Mouse (Mus musculus) hindbrain, postnatal 0 days (tissue): ENCODE measurements around the gene Ces2a. TPM values are rescaled to one million over a fixed set of nuclear protein-coding genes. Genes with fewer than 3 reads are reported as not detected.

Experiments used
- ATAC-seq: fragments of 200-750 bp; cut with Nextera tagmentation; 2 replicates; pipeline ENCODE4 v1.8.0; 2017; ENCODE audit warnings: mild to moderate bottlenecking, moderate TSS enrichment, moderate library complexity
- DNase-seq: peaks from one replicate; pipeline ENCODE4 v3.0.0-alpha.2; 2015; ENCODE audit warnings: low spot score
- H3K27ac ChIP-seq: fragments of 300-500 bp; sonication (generic); 2 replicates; pipeline ENCODE4 v1.5.1; 2014; ENCODE audit warnings: mild to moderate bottlenecking
- H3K27me3 ChIP-seq: fragments of 300-500 bp; sonication (generic); 2 replicates; pipeline ENCODE4 v1.6.1; 2014; ENCODE audit warnings: low read length, mixed read lengths; ENCODE audit not compliant: insufficient read depth
- H3K36me3 ChIP-seq: fragments of 300-500 bp; sonication (generic); 2 replicates; pipeline ENCODE4 v1.6.1; 2014; ENCODE audit warnings: low read length, mixed read lengths; ENCODE audit not compliant: insufficient read depth
- H3K4me1 ChIP-seq: fragments of 300-500 bp; sonication (generic); 2 replicates; pipeline ENCODE4 v1.6.1; 2014; ENCODE audit warnings: antibody characterized with exemption, low read length, mixed read lengths; ENCODE audit not compliant: insufficient read depth
- H3K4me2 ChIP-seq: fragments of 300-500 bp; sonication (generic); 2 replicates; pipeline ENCODE4 v1.6.1; 2014; ENCODE audit warnings: low read depth, mild to moderate bottlenecking, low read length, moderate library complexity, mixed read lengths
- H3K4me3 ChIP-seq: fragments of 300-500 bp; sonication (generic); 2 replicates; pipeline ENCODE4 v1.5.1; 2014; ENCODE audit warnings: low read length
- H3K9ac ChIP-seq: fragments of 300-500 bp; sonication (generic); replicated peaks from 2 replicates; pipeline ENCODE4 v1.6.1; 2014; ENCODE audit warnings: mild to moderate bottlenecking, low read length, moderate library complexity, mixed read lengths
- H3K9me3 ChIP-seq: fragments of 300-500 bp; sonication (generic); 2 replicates; pipeline ENCODE4 v1.6.1; 2016; ENCODE audit warnings: low read length, mixed read lengths
- CTCF ChIP-seq: IDR thresholded peaks from 2 replicates; pipeline ENCODE4 v1.5.1; 2016; ENCODE audit warnings: antibody characterized with exemption, control low read depth, low read depth
- WGBS: fragments of 180-500 bp; shearing (Covaris S2); extraction: QIAGEN DNeasy Blood & Tissue Kit; methylation state at CpG from one replicate; pipeline ENCODE4 v1.1.7; 2014; 5-methylcytosine and 5-hydroxymethylcytosine counted together
- polyA plus RNA-seq: library from polyadenylated mRNA; unstranded; fragments of >200 nt; fragmentation: Nextera tagmentation; extraction: Ambion mirVana; gene quantifications from 2 replicates; pipeline ENCODE4 v1.2.1, GENCODE M21; 2015
- total RNA-seq: library from RNA; depleted of rRNA; stranded (reverse); fragments of >200 nt; gene quantifications from 2 replicates; pipeline ENCODE4 v1.2.3, GENCODE M21; 2014

Gene Ces2a
- total and polyA plus RNA-seq, 2 experiments from 2014 or later, result not detected

DNA sequence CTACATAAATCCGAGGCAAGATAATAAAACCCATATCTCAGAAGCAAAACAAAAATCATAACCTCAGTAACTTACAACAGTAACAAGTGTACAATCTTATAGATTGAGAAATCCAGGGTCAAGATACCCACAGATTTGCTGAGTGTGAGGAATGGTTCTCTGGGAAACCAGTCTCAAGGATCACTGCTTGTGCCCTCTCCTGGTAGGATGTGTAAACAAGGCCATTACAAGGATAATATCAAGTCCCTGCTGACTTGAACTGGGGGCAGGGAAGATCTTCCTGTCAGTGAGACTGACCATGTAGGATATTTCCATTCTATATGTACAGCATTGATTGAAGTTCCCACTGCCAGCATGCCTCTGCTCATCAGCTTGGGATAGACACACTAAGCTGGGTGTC, 8.2 kb downstream of the Ces2a start:
- H3K4me3 ChIP-seq, result no peak overlapping the region
- H3K4me1 ChIP-seq, result no peaks in the 10 kb centered on the region
- H3K9ac ChIP-seq, result no peak overlapping the region
- no peaks in the 10 kb centered on the region for H3K27me3 ChIP-seq
- no peak for TF ChIP-seq CTCF
- H3K4me2 ChIP-seq, result no peak overlapping the region
- H3K27ac ChIP-seq, result no peak overlapping the region
- WGBS, result 87% methylated on average over 1 of the region's 1 CpGs
- DNase-seq (no peak), ATAC-seq (no peak)
- H3K9me3 ChIP-seq, result no peaks in the 10 kb centered on the region
- H3K36me3 ChIP-seq, result no peaks in the 10 kb centered on the region

DNA sequence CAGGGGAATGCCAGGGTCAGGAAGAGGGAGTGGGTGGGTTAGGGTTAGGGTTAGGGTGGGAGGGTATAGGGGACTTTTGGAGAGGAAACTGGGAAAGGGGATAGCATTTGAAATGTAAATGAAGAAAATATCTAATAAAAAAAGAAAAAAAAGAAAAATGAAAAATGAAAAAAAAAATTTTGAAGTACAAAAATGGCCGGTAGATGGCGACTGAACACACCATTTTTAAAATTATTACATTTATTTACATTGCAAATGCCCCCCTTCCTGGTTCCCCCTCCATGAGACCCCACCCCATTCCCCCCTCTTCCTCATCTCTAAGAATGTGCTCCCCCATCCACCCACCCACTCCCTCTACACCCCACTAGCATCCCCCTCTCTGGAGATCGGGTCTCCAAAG, 9.6 kb downstream of the Ces2a start:
- no peak overlapping the region for H3K4me2 ChIP-seq
- WGBS, result 78% methylated on average over 3 of the region's 3 CpGs
- DNase-seq (no peak), ATAC-seq (no peak)
- no peaks in the 10 kb centered on the region for H3K9me3 ChIP-seq
- H3K27ac ChIP-seq, result no peak overlapping the region
- no peaks in the 10 kb centered on the region for H3K4me1 ChIP-seq
- H3K36me3 ChIP-seq, result no peaks in the 10 kb centered on the region
- H3K9ac ChIP-seq, result no peak overlapping the region
- no peak for TF ChIP-seq CTCF
- no peak overlapping the region for H3K4me3 ChIP-seq
- H3K27me3 ChIP-seq, result no peaks in the 10 kb centered on the region

GRCm38 (mm10) chr8:104752818-104753217, 19.0 kb downstream of the Ces2a start:
- WGBS, result 75% methylated on average over 1 of the region's 1 CpGs
- no peak overlapping the region for H3K27ac ChIP-seq
- ATAC-seq (no peak), DNase-seq (no peak)
- no peaks in the 10 kb centered on the region for H3K27me3 ChIP-seq
- no peaks in the 10 kb centered on the region; the same call in 1 of the 2 replicates for H3K9me3 ChIP-seq
- no peak overlapping the region for H3K4me2 ChIP-seq
- H3K4me1 ChIP-seq, result no peaks in the 10 kb centered on the region
- no peaks in the 10 kb centered on the region for H3K36me3 ChIP-seq
- H3K4me3 ChIP-seq, result no peak overlapping the region
- TF ChIP-seq CTCF, result no peak
- H3K9ac ChIP-seq, result no peak overlapping the region

DNA sequence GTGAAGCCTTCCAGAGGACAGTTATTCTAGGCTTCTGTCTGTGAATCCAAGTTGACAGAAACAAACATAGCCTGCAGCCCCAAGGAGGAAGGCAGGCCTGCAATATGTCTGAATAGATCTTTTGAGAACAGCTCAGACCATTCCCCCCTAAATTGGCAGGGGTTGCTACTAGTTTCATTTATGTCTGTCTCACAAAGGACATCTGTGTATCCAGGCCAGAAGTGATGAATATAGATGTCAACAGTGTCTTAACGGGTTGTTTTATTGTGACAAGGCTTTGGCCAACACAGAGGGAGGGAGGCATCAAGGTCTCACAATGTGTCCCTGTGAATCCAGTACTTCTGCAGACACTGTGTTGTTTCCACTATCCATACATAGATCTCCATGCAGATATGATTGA, 23.8 kb downstream of the Ces2a start:
- peak; percentile 14 for DNase-seq
- peaks cover 8% of the 10 kb centered on the region; the same call in 1 of the 2 replicates for H3K4me1 ChIP-seq
- H3K4me3 ChIP-seq, result no peak overlapping the region
- WGBS, result 54% methylated on average over 1 of the region's 1 CpGs
- H3K9ac ChIP-seq, result no peak overlapping the region
- H3K4me2 ChIP-seq, result no peak overlapping the region
- H3K27ac ChIP-seq, result peak overlapping the region; percentile 38; the same call in 1 of the 2 replicates
- H3K9me3 ChIP-seq, result no peaks in the 10 kb centered on the region
- no peaks in the 10 kb centered on the region for H3K27me3 ChIP-seq
- H3K36me3 ChIP-seq, result no peaks in the 10 kb centered on the region
- peak; percentile 86 for ATAC-seq
- no peak for TF ChIP-seq CTCF

GRCm38 (mm10) chr8:104758209-104758608, 24.4 kb downstream of the Ces2a start:
- no peak overlapping the region for H3K9ac ChIP-seq
- ATAC-seq (peak; percentile 65; the same call in 1 of the 2 replicates), DNase-seq (peak; percentile 48)
- no peak overlapping the region for H3K4me2 ChIP-seq
- peaks cover 8% of the 10 kb centered on the region; the same call in 1 of the 2 replicates for H3K4me1 ChIP-seq
- peak overlapping the region; percentile 38; the same call in 1 of the 2 replicates for H3K27ac ChIP-seq
- H3K4me3 ChIP-seq, result no peak overlapping the region
- H3K9me3 ChIP-seq, result no peaks in the 10 kb centered on the region
- TF ChIP-seq CTCF, result no peak
- no peaks in the 10 kb centered on the region for H3K27me3 ChIP-seq
- WGBS, result 51% methylated on average over 2 of the region's 2 CpGs
- H3K36me3 ChIP-seq, result no peaks in the 10 kb centered on the region

DNA sequence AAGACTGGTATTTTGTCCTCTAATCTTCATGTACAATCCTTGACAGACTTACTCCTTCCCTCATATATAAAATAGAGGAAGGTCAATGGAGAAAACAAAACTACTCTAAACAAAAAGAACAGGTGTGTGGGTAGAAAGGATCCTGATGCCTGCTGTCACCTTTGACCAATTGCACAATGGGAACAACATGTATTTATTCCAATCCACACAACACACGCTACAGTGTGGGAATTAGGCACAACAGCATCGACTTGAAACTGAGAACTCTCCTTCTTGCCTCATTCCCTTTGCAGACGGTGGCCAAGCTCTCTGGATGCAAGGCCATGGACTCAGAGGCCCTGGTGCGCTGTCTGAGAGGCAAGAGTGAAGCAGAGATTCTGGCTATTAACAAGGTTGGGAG, 27.3 kb downstream of the Ces2a start:
- Histone ChIP-seq H3K4me3 (no peak overlapping the region), H3K36me3 (no peaks in the 10 kb centered on the region), H3K27ac (no peak overlapping the region), H3K9me3 (no peaks in the 10 kb centered on the region), H3K4me2 (no peak overlapping the region), H3K27me3 (no peaks in the 10 kb centered on the region), H3K9ac (no peak overlapping the region), H3K4me1 (peaks cover 8% of the 10 kb centered on the region; the same call in 1 of the 2 replicates)
- DNase-seq, result no peak
- TF ChIP-seq CTCF, result no peak
- no peak for ATAC-seq
- 88% methylated on average over 4 of the region's 4 CpGs for WGBS

GRCm38 (mm10) chr8:104766485-104766884, 32.7 kb downstream of the Ces2a start:
- no peaks in the 10 kb centered on the region for H3K9me3 ChIP-seq
- ATAC-seq (no peak), DNase-seq (no peak)
- 72% methylated on average over 4 of the region's 4 CpGs for WGBS
- H3K4me1 ChIP-seq, result no peaks in the 10 kb centered on the region
- no peaks in the 10 kb centered on the region for H3K27me3 ChIP-seq
- H3K36me3 ChIP-seq, result no peaks in the 10 kb centered on the region
- H3K27ac ChIP-seq, result no peak overlapping the region
- no peak overlapping the region for H3K4me2 ChIP-seq
- H3K4me3 ChIP-seq, result no peak overlapping the region
- TF ChIP-seq CTCF, result no peak
- H3K9ac ChIP-seq, result no peak overlapping the region
